Mouse (Mus musculus) small intestine, adult 2 months (tissue): ENCODE data around the gene Ssh3. TPM values are rescaled to one million over a fixed set of nuclear protein-coding genes. Genes with fewer than 3 reads are reported as not detected.

Source experiments
- H3K27ac ChIP-seq: fragments of 200-500 bp; 2 replicates; pipeline ENCODE4 v1.5.1; 2012; ENCODE audit warnings: low read depth, low read length, control low read depth, inconsistent platforms; ENCODE audit not compliant: insufficient read depth
- H3K27me3 ChIP-seq: fragments of 200-500 bp; 2 replicates; pipeline ENCODE4 v1.6.1; 2012; ENCODE audit warnings: mild to moderate bottlenecking, moderate library complexity, low read length, inconsistent platforms; ENCODE audit not compliant: control insufficient read depth, insufficient read depth
- H3K36me3 ChIP-seq: fragments of 200-500 bp; 2 replicates; pipeline ENCODE4 v1.6.1; 2012; ENCODE audit warnings: mild to moderate bottlenecking, low read length, control low read depth, inconsistent platforms; ENCODE audit not compliant: control insufficient read depth, insufficient read depth
- H3K4me1 ChIP-seq: fragments of 200-500 bp; 2 replicates; pipeline ENCODE4 v1.6.1; 2012; ENCODE audit warnings: low read length, inconsistent platforms, mixed read lengths; ENCODE audit not compliant: control insufficient read depth, insufficient read depth, insufficient read length
- H3K4me3 ChIP-seq: fragments of 200-500 bp; 2 replicates; pipeline ENCODE4 v1.5.1; 2012; ENCODE audit warnings: low read depth, mild to moderate bottlenecking, control low read depth, inconsistent platforms, low read length, moderate library complexity
- CTCF ChIP-seq: fragments of 200-500 bp; IDR thresholded peaks from 2 replicates; pipeline ENCODE4 v1.5.1; 2012; ENCODE audit warnings: low read depth, mild to moderate bottlenecking, control low read depth, inconsistent platforms, low read length, moderate library complexity, mixed read lengths; ENCODE audit not compliant: insufficient replicate concordance, insufficient read length; ENCODE audit errors: extremely low read depth
- POLR2A ChIP-seq: fragments of 200-500 bp; IDR thresholded peaks from 2 replicates; pipeline ENCODE4 v1.6.1; 2012; ENCODE audit warnings: low read depth, mild to moderate bottlenecking, control low read depth, inconsistent platforms, low read length, moderate library complexity
- WGBS: fragments of 180-500 bp; shearing (Covaris S2); methylation state at CpG from one replicate; pipeline ENCODE4 v1.1.7; 2018; 5-methylcytosine and 5-hydroxymethylcytosine counted together
- polyA plus RNA-seq: library from polyadenylated mRNA; depleted of rRNA; stranded (reverse); fragments of >200 nt; gene quantifications from 2 replicates; pipeline ENCODE4 v1.2.3, GENCODE M21; 2012

Ssh3 gene
- polyA plus RNA-seq, 1 experiment = 105 TPM

DNA sequence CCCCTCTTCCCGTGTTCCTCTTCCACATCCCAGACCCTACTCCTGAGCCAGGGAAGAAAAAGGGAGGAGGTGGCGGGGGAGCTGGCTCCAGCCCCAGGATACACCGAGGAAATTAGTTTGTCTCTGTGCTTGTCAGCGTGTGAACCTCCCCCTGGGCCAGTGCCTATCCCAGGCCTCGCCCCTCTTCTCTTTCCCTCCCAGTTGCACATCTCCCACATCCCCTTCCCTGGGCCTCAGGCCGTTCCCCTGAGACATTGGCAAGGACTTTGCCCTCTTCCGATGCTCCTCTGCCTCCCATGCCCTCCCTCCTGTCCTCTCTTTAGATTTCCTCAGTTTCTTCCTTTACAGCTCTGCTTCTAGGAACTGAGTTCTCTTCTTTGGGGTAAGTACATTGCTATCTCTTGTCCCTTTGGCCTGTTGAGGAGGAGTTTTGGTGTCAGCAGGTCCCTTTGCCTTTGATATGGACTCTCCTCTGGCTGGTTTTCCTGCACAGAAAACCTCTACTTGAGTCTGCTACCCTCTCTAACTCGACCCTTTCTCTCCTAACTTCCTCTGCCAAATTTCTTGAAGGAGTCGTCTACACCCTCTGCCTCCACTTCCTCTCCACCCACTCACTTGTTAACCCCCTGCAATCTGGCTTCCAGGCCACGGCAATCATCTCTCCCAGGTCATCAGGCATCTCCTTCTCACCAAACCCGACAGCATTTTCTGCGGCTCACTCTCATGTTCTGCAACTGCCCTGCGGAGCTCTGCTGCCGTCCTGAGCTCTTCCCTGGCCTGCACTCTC is 47.8 kb downstream of the Ssh3 start:
- H3K4me3 ChIP-seq = no peak overlapping the region
- WGBS = 30% methylated on average over 14 of the region's 14 CpGs
- no peaks in the 10 kb centered on the region for H3K36me3 ChIP-seq
- TF ChIP-seq CTCF (no peak), POLR2A (no peak)
- H3K27me3 ChIP-seq = no peaks in the 10 kb centered on the region
- H3K4me1 ChIP-seq = peaks cover 10% of the 10 kb centered on the region
- peak overlapping the region; percentile 22; the same call in 1 of the 2 replicates for H3K27ac ChIP-seq

DNA sequence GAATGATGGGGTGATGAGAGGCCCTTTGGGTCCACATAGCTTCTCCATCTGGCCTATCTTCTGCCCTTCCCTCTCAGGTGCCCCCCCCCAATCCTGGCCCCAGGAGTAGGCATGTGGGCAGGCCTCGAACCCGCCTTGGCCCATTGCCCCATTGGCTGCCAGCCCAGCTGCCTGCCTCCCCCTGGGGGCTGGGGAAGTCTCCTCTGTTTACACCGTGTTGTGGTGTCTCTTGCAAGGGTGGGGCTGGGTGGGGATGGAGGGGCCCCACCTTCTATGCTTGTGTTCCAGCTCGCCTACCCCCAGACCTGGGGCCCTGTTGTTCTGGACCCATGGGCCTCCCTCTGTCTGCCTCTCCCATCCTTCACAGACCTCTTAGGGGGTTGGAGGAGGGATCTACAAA is 48.6 kb downstream of the Ssh3 start:
- Histone ChIP-seq H3K4me3 (no peak overlapping the region), H3K27ac (no peak overlapping the region), H3K4me1 (peaks cover 10% of the 10 kb centered on the region), H3K36me3 (no peaks in the 10 kb centered on the region), H3K27me3 (0 out of 2 replicates have a peak, but pooled peaks cover 2% of the 10 kb centered on the region)
- 29% methylated on average over 4 of the region's 4 CpGs for WGBS
- no peak for TF ChIP-seq CTCF
- no peak for TF ChIP-seq POLR2A

DNA sequence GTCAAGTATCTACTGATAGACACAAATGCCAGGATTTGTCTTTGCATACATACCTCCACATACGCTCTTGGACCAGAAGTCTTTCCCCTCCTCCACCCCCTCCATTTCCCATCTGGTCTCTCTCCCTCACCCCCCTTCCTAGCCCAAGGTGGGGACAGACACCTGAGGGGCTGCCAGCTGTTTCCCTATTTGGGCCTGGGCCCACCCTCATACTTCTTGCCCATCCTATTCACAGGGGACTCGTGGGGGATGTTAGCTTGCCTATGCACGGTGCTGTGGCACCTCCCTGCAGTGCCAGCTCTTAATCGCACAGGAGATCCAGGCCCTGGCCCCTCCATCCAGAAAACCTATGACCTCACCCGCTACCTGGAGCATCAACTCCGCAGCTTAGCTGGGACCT is 49.0 kb downstream of the Ssh3 start:
- no peak overlapping the region for H3K27ac ChIP-seq
- no peak overlapping the region for H3K4me3 ChIP-seq
- no peaks in the 10 kb centered on the region for H3K36me3 ChIP-seq
- 90% methylated on average over 6 of the region's 6 CpGs for WGBS
- no peak for TF ChIP-seq POLR2A
- TF ChIP-seq CTCF = no peak
- peaks cover 7% of the 10 kb centered on the region for H3K27me3 ChIP-seq
- peaks cover 10% of the 10 kb centered on the region for H3K4me1 ChIP-seq

DNA sequence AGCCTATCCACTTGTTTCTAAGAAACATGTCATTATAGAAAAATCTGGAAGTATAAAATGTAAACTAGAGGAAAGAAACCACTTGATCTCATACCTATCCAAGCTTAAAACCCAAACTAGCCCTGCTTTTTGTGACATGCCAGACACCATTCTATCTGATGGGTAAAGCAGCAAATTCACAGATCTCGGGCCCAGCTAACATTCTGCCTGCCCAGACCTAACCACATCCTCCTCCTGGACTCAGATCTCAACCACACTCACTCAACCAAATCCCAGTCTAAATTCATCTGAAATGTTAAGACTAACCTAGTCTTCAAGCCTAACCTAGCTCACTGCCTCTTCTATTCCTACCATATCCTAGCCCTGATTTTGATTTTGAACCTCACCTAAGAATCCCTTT is 50.2 kb downstream of the Ssh3 start:
- peaks cover 18% of the 10 kb centered on the region for H3K27me3 ChIP-seq
- TF ChIP-seq POLR2A (no peak), CTCF (no peak)
- no peak overlapping the region for H3K27ac ChIP-seq
- peaks cover 13% of the 10 kb centered on the region for H3K4me1 ChIP-seq
- WGBS = 79% methylated on average over 1 of the region's 1 CpGs
- H3K4me3 ChIP-seq = no peak overlapping the region
- H3K36me3 ChIP-seq = no peaks in the 10 kb centered on the region

DNA sequence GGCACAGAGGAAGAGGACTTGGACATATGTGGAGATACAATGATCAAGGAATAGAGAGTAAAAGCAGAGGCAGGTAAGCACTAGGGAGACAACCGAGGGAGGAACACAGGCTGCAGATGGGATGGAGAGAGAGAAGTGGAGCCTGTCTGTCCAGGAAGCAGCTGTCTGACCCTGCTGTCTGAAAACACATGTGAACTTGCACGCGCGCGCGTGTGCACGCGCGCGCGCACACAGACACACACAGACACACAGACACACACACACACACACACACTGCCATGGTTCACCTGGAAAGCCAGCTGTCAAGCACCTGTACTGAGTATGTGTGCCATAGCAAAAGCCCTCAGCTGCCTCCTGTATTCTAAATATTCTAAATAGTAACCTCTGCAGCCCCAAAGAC is 50.7 kb downstream of the Ssh3 start:
- 84% methylated on average over 11 of the region's 11 CpGs for WGBS
- H3K4me3 ChIP-seq = no peak overlapping the region
- peaks cover 16% of the 10 kb centered on the region for H3K4me1 ChIP-seq
- H3K36me3 ChIP-seq = no peaks in the 10 kb centered on the region
- TF ChIP-seq CTCF = no peak
- TF ChIP-seq POLR2A = no peak
- H3K27ac ChIP-seq = peak overlapping the region; percentile 29; the same call in 1 of the 2 replicates
- H3K27me3 ChIP-seq = peaks cover 21% of the 10 kb centered on the region

DNA sequence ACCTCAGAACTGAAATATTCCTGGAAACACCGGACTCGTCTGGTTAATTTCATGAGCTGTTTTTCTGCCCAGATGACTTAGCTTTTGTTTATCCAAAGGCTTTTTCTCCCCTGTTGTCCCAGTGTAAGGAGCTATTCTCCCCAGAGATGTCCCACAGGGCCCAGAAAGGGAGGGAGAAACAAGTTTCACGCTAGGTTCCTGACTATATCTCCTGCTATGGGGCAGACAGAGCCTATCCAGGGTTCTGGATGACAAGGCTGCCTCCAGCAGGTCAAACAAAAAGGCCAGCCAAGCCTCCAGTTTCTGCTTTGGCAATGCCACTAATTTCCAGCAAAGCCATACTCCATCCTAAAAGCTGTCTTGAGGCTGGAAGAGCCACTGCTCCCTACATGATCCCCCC is 51.1 kb downstream of the Ssh3 start:
- peak overlapping the region; percentile 29; the same call in 1 of the 2 replicates for H3K27ac ChIP-seq
- TF ChIP-seq CTCF (no peak), POLR2A (no peak)
- H3K27me3 ChIP-seq = peaks cover 21% of the 10 kb centered on the region
- H3K36me3 ChIP-seq = no peaks in the 10 kb centered on the region
- H3K4me1 ChIP-seq = peaks cover 16% of the 10 kb centered on the region
- WGBS = 75% methylated on average over 3 of the region's 3 CpGs
- no peak overlapping the region for H3K4me3 ChIP-seq

DNA sequence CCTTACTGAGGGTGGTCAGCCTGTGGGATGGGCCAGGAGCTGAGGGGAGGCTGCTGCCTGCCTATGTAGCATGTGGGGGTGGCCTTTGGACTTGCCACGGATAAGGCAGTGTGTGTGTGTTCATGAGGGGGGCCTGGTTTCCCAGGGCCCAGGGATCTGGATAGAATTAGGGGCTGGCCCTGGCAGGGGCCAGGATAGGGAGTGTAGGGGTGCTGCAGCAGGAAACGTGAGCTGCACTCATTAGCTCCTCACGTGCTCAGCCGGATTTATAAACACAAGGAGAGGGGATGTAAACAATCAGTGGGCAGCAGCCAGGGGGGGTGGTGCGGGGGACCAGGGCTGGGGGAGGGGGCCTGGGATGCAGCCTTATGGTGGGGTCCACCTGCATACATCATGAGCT is 51.8 kb downstream of the Ssh3 start:
- Histone ChIP-seq H3K4me3 (no peak overlapping the region), H3K4me1 (peaks cover 16% of the 10 kb centered on the region), H3K27ac (peak overlapping the region; percentile 22; the same call in 1 of the 2 replicates), H3K36me3 (no peaks in the 10 kb centered on the region), H3K27me3 (peaks cover 21% of the 10 kb centered on the region)
- WGBS = 63% methylated on average over 5 of the region's 5 CpGs
- no peak for TF ChIP-seq CTCF
